Mouse (Mus musculus): Measurements from ENCODE around the gene Anapc5.

DNA sequence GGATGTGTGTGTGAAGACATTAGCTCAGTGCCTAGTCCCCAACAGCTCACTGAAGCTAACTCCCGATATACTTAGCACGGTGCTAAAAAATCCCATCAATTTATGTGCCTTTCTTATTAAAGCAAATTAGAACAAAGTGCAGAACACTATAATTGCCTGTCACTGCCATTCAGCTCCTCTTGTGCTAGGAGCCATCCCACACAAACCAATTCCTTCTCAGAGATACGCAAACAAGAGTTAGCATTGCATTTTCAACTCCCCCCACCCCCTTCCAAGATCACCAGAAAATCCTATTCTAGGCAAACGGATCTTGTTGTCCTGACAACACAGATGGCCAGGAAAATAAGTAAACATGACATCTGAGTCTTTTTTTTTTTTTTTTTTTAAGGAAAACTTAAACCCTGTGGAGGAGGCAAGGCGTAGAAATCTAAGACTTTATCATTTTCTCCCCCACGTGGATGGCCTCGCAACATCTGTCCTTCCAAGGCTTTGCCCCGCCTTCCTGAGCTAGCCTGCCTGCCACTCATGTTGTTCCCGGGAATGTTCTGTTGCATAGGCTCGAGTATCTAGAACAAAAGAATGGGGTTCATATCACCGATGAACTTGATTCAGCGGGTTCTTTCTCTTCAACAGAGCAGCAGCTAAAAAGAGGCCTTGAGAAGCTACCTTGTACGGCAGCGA, 37.3 kb downstream of the Anapc5 start:
- TF ChIP-seq CTCF (IDR thresholded peaks at IDR 0.05; ENCODE audit: low read depth, low read length) (no peak), POLR2A (IDR thresholded peaks at IDR 0.05; ENCODE audit: insufficient read depth, low read length) (no peak)
